Mouse (Mus musculus) regulatory T cell (primary cell): ENCODE measurements at regions not wholly inside any gene's neighbourhood (a gene's known extent, or its start where the extent isn't known, plus 50 kb on each side); places are given as distances from the start of the nearest gene placed in this dataset.
"Not testable (repeated sequence)": the region's sequence is repeated elsewhere in the genome, so short reads cannot be mapped to it uniquely, and the experiment has no call there.

ENCODE experiments used
- in situ Hi-C: fragments of 300-600 bp; cut with MboI, MseI; formaldehyde crosslinking; loops from one replicate; pipeline ENCODE4 v1.15.1; 2025; ENCODE audit warnings: high pct_unique_total_duplicates

DNA sequence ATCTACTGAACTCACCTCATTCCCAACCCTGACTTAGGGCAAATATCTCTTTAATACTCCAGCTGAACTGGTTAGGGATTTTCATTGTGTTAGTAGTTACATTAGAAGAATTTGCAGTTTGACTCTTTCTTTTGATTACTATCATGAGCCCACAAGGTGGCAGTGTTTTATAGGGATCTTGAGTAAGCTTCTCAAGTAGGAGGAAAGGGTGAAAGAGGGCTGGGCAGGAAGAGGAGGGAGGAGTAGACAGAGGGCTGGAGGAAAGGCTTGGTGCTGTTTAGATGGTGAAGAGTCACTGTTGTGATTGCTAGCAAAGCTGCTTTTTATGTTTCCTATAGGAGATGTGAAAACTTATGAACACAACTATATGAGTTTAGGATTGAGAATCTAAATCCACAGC is 793.1 kb downstream of the Dad1 start:
- in situ Hi-C loops, result not testable (repeated sequence)

- in situ Hi-C loops, result no loop called here
These were observed 799.9 kb downstream of the Dad1 start for GRCm38 (mm10) chr14:53454001-53454400.

DNA sequence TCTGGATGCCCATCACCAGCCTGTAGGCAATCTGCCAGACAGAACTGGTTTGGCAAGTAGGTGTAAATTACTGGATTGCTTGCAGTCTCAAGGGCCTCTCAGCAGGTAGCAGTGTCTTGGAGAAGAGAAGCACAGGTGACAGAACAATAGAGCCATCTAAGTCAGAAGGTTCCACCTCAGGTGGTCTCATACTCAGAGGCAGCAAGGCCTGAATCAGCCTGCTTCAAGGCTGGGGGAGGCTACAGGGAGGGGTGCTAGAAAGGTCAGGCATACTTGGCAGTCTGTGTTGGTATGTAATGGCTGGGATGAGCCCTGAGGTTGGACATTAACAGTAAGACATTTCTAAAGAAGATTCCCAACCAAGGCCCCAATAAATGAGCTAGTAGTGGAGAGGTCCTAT is 814.3 kb downstream of the Dad1 start:
- in situ Hi-C loops, result loop anchor here (5.0 kb wide), 1 partner anchor 697 kb away; no protein-coding TSS in a partner anchor

- in situ Hi-C loops, result not testable (repeated sequence)
These were observed 823.8 kb downstream of the Dad1 start for GRCm38 (mm10) chr14:53430130-53430529.

DNA sequence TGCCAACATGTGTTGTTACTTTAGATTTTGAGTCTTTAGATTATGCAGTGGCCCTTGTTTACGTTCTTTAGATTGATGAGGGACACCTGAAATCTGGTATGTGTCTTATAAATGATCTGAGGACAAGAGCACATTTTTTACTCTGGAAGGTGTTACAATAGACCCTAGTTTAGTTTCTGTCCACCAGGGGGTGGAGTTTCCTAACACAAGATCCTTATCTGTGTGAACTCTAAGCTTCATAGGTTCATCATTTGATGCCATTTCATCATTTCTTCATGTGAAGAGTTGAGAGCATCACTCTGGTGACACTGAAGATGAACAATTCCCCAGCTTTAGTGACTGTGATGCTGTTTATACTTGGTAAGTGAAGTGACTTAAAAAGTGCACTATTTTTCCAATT is 825.5 kb downstream of the Dad1 start:
- in situ Hi-C loops, result not testable (repeated sequence)

DNA sequence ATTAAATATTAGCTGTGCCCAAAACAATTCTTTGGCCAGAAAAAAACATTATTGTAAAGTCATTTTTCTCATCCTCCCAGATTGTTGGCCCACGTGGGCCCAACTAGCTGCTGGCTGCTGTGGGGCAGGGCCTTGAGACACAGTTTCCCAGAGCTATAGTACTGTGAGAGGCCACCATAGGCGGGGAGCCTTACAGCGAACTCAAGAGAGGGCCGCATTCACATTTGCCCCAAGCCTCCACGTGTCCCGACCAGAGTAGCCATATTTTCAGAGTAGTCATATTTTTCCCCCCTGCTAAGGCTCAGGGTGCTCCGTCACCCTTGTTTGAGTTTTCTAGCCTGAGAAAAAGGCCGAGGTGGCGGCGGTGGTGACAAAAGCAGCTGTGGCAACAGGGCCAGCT is 826.3 kb downstream of the Dad1 start:
- in situ Hi-C loops, result not testable (repeated sequence)

- in situ Hi-C loops, result loop anchor here (5.0 kb wide), 1 partner anchor 705 kb away; no protein-coding TSS in a partner anchor
These were observed 836.9 kb downstream of the Dad1 start for GRCm38 (mm10) chr14:53416955-53417354.

DNA sequence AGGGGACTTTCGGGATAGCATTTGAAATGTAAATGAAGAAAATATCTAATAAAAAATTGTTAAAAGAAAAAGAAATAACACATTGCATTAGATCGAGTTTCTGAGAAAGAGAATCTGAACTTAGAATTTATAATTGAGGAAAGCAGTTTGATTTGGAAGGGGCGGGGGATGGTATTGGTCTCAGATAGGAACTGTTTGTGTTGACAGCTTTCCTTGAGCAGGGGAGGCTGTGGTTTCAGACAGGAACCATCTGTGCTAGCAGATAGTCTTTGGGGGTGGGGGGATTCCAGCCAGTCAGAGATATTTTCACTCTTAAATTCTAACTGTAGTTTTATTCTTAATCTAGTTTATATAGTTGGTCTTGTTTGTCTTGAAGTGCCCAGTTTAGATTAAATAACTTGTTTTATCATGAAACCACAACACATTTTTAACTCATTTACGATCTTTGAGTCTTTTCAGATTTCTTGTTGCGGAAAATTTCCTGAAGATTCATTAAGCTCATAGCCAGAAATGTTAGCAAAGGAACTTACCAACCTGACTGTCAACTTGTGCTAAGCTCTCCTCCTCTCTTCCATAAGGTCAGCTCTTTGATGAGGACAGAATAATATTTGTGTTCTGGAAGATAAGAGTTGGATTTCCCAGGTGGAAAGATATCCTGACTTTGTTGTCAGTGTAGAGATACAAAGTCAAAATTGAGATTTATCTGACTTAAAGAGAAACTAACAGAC is 846.2 kb downstream of the Dad1 start:
- in situ Hi-C loops, result not testable (repeated sequence)

- in situ Hi-C loops, result loop anchor here (5.0 to 10.0 kb wide), 2 partner anchors 703 to 786 kb away; no protein-coding TSS in a partner anchor
These were observed 863.6 kb downstream of the Dad1 start for GRCm38 (mm10) chr14:53390307-53390706.

DNA sequence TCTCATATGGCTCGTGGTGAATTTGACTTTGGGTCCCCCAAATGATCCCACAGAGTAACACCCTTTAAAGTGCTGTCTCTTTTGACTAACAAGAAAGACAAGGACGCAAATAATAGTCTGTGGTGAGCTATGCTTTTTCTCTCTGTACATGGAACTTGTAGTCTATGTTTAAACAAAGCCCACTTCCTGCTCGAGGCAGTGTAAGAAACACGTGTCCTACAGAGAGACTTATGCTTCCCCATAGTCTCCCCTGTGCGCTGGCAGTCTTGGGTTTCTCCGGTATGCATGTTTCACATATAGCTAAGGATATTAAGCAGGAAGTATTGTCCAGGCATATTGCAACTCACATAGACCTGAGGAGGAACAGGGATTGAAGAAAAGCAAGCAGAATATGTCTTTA is 879.0 kb upstream of the Olfr1507 start:
- in situ Hi-C loops, result loop anchor here (10.0 kb wide), 1 partner anchor 390 kb away; no protein-coding TSS in a partner anchor

DNA sequence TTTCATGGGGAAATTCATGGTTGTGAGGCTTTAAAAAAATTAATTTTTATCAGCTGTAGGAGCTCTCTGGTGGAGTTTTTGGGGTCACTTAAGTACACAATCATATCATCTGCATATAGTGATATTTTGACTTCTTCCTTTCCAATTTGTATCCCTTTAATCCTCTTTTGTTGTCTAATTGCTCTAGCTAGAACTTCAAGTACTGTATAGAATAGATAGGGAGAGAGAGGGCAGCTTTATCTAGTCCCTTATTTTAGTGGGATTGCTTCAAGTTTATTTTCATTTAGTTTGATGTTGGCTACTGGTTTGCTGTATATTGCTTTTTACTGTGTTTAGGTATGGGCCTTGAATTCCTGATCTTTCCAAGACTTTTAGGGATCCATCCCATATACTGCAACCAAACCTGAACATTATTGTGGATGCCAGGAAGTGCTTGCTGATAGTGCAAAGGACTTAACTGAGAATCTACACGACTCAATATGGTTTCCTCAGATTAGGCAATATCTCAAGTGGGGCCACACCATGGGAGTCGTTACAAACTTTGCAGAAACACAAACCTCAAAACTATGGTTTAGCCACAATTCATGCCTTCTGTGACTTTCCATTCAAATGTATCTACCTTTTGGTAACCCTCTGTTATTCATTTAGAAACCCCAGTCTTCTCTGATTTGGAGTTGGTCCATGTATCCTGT is 878.4 kb upstream of the Olfr1507 start:
- in situ Hi-C loops, result loop anchor here (10.0 kb wide), 1 partner anchor 391 kb away; no protein-coding TSS in a partner anchor

- in situ Hi-C loops, result loop anchor here (5.0 to 10.0 kb wide), 2 partner anchors 78 to 395 kb away; no protein-coding TSS in a partner anchor
These were observed 874.2 kb upstream of the Olfr1507 start for GRCm38 (mm10) chr14:53369776-53370175.

- in situ Hi-C loops, result loop anchor here (5.0 kb wide), 1 partner anchor 80 kb away; no protein-coding TSS in a partner anchor
These were observed 871.9 kb upstream of the Olfr1507 start for GRCm38 (mm10) chr14:53367420-53367819.

DNA sequence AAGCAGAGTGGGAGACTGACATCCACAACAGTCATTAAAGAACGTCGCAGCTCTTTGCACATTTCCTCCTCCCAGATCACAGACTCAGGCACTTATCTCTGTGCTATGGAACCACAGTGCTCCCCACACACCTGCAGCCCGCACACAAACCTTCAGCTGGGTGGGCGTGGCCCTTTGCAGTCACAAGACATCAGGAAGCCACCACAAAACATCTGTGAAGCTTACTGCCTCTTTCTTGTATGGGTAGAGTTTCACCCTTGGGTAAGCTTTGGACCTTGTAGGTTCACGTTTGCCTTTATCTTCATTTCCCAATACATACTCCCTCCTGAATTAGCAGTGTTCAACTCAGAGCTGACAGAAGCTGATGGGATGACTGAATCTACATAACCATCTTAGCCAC is 868.4 kb upstream of the Olfr1507 start:
- in situ Hi-C loops, result not testable (repeated sequence)

DNA sequence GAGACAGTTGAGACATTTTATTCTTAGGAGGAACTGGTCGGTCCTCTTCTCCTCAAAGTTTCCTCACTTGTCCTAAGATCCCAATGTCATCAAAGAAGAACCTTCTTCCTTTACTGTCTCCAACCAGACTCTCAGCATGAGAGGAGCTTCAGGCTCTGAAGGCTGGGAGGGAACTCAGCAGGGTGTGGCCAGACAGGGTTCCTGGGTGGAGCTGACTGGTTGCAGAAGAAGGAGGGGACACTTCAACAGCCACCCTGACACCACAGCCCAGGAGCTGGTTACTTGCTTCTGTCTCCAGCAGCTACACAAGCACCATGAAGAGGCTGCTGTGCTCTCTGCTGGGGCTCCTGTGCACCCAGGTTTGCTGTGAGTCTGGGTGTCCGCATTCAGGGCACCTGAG is 866.5 kb upstream of the Olfr1507 start:
- in situ Hi-C loops, result not testable (repeated sequence)

DNA sequence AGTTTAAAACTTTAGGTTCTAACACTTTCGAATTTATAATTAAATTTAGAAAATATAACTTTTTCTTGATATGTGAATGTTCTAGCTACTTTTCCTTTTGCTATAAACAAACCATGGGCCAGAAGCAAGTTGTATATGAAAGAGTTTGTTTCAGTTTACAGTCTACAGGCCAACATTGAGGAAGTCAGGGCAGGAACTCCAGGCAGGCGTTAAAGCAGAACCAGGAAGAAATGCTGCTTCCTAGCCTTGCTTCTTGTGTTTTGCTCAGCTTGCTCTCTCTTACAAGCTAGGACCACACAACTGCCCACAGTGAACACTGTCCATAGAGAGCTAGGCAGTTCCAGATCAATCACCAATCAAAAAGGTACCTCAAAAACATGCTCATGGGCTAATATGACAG is 861.9 kb upstream of the Olfr1507 start:
- in situ Hi-C loops, result not testable (repeated sequence)

DNA sequence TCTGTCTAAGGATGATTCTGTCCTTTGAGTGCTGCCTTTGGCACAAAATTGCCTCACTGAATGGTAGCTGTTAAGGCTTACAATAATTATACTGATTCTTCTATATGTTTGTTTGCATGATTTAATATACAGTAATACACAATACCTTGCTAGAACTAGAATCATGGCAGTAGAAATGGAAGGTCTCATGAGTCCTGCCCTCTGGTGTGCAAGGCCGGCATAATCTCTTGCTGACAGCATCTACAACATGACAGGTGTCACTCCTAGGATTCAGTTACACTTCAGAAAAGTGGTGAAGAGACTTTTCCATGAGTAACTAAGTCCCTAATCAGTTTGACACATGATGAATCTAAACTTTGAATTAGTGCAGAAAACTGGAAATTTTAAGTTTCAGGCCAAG is 861.2 kb upstream of the Olfr1507 start:
- in situ Hi-C loops, result not testable (repeated sequence)

DNA sequence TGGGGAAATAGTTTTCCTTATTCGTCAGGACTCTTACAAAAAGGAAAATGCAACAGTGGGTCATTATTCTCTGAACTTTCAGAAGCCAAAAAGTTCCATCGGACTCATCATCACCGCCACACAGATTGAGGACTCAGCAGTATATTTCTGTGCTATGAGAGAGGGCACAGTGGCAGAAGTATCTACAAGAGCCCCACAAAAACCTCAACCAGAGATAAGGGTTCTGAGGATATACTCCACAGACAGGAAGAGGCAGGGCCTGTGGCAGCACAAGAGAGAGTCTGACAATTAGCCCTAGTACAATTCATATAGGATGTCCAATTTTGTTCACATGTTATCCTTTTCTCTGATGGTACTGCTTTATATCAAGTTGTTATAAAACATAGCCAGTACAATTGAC is 855.9 kb upstream of the Olfr1507 start:
- in situ Hi-C loops, result loop anchor here (5.0 kb wide), 1 partner anchor 299 kb away; no protein-coding TSS in a partner anchor

- in situ Hi-C loops, result loop anchor here (5.0 kb wide), 1 partner anchor 298 kb away; no protein-coding TSS in a partner anchor
These were observed 855.2 kb upstream of the Olfr1507 start for GRCm38 (mm10) chr14:53350780-53351179.

DNA sequence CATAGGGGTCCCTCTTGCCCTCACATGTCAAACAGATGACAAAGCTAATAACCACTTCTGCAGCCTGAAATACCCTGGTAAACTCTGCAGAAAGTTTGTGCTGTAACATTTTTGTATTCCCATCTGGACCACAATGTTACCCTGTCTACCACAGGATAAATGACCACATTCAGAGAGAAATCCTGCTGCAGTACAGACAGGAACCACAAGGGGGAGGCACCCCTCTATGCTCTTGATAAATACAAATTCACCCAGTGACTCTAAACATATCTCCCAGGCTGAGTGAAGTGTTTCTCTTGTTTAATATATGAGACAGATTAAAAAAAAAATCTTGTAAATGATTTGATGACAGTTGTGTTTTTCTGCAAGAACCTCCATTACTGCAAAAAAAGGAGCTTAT is 853.6 kb upstream of the Olfr1507 start:
- in situ Hi-C loops, result loop anchor here (10.0 kb wide), 1 partner anchor 324 kb away; no protein-coding TSS in a partner anchor

DNA sequence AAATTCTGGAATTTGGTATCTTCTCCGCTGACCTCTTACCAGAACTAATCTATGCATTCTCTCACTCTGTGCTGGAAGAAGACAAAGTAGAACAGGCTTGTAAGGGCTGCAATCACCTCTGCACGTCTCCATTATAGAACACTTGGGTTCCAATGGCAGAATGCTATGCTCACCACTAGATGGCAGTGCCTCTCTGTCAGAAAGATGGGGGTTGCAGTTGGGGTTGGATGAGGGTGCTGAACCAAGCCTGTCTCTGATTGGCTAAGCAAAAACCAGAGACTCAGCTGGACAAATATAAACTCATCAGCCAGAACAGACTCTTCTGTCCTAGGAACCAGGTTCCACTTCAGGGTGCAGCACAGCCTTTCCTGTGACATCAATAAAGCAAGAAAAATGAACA is 850.0 kb upstream of the Olfr1507 start:
- in situ Hi-C loops, result loop anchor here (10.0 kb wide), 1 partner anchor 321 kb away; no protein-coding TSS in a partner anchor

DNA sequence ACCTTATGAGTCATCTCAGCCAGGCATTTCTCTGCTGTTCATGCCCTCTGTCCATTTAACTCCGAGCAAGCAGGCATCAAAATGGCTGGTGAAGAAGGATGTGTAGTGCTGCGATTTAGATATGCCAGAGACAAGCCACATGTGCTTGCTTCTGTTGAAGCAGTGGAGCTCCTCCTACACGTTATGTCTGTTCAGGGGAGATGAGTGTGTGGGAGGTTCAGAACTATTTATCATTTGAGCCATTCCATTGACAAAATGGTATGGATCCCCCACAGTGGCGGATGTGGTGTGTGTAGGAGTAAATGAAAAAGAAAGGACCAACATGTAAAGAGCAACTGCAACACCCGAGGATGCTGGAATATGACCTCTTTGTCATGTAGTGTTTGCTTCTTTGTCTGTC is 848.3 kb upstream of the Olfr1507 start:
- in situ Hi-C loops, result loop anchor here (10.0 kb wide), 1 partner anchor 319 kb away; no protein-coding TSS in a partner anchor
